Mouse (Mus musculus) midbrain, embryonic 14.5 days (tissue): ENCODE results near the gene Rnf217. TPM values are rescaled to one million over a fixed set of nuclear protein-coding genes. Genes with fewer than 3 reads are reported as not detected.

Experiments
- ATAC-seq: fragments of 200-750 bp; cut with Nextera tagmentation; 2 replicates; pipeline ENCODE4 v1.8.0; 2017; ENCODE audit warnings: moderate number of reproducible peaks, moderate library complexity; ENCODE audit not compliant: low FRiP score, low TSS enrichment
- DNase-seq: peaks from one replicate; pipeline ENCODE4 v3.0.0-alpha.2; 2015
- H3K27ac ChIP-seq: fragments of 300-500 bp; sonication (generic); replicated peaks from 2 replicates; pipeline ENCODE4 v1.5.1; 2014; ENCODE audit warnings: mild to moderate bottlenecking, low read depth, low read length, moderate library complexity
- H3K27me3 ChIP-seq: fragments of 300-500 bp; sonication (generic); 2 replicates; pipeline ENCODE4 v1.6.1; 2014; ENCODE audit warnings: low read length, control low read depth, mixed read lengths; ENCODE audit not compliant: control insufficient read depth, insufficient read depth
- H3K36me3 ChIP-seq: fragments of 300-500 bp; sonication (generic); 2 replicates; pipeline ENCODE4 v1.6.1; 2014; ENCODE audit warnings: low read length, control low read depth; ENCODE audit not compliant: control insufficient read depth, insufficient read depth
- H3K4me1 ChIP-seq: fragments of 300-500 bp; sonication (generic); 2 replicates; pipeline ENCODE4 v1.6.1; 2014; ENCODE audit warnings: mild to moderate bottlenecking, antibody characterized with exemption, low read length, control low read depth; ENCODE audit not compliant: control insufficient read depth, insufficient read depth
- H3K4me2 ChIP-seq: fragments of 300-500 bp; sonication (generic); 2 replicates; pipeline ENCODE4 v1.6.1; 2014; ENCODE audit warnings: mild to moderate bottlenecking, low read length, moderate library complexity
- H3K4me3 ChIP-seq: fragments of 300-500 bp; sonication (generic); replicated peaks from 2 replicates; pipeline ENCODE4 v1.5.1; 2014; ENCODE audit warnings: low read depth, low read length
- H3K9ac ChIP-seq: fragments of 300-500 bp; sonication (generic); replicated peaks from 2 replicates; pipeline ENCODE4 v1.6.1; 2014; ENCODE audit warnings: mild to moderate bottlenecking, low read length, moderate library complexity
- H3K9me3 ChIP-seq: fragments of 300-500 bp; sonication (generic); 2 replicates; pipeline ENCODE4 v1.6.1; 2016; ENCODE audit warnings: low read length, control low read depth, mixed read lengths; ENCODE audit not compliant: control insufficient read depth
- WGBS: fragments of 180-500 bp; shearing (Covaris S2); extraction: QIAGEN DNeasy Blood & Tissue Kit; methylation state at CpG from one replicate; pipeline ENCODE4 v1.1.7; 2014; 5-methylcytosine and 5-hydroxymethylcytosine counted together
- polyA plus RNA-seq: library from polyadenylated mRNA; unstranded; fragments of >200 nt; fragmentation: Nextera tagmentation; extraction: Ambion mirVana; gene quantifications from 2 replicates; pipeline ENCODE4 v1.2.1, GENCODE M21; 2014

Gene Rnf217
- polyA plus RNA-seq, 1 experiment from 2014 or later = 2.9 TPM

GRCm38 (mm10) chr10:31580722-31581121 is 28.3 kb downstream of the Rnf217 start:
- no peak for DNase-seq
- 96% methylated on average over 4 of the region's 4 CpGs for WGBS

GRCm38 (mm10) chr10:31580073-31580472 is 28.9 kb downstream of the Rnf217 start:
- H3K4me1 ChIP-seq = no peaks in the 10 kb centered on the region
- H3K9me3 ChIP-seq = no peaks in the 10 kb centered on the region
- H3K9ac ChIP-seq = no peak overlapping the region
- H3K4me3 ChIP-seq = no peak overlapping the region
- no peak for ATAC-seq
- no peaks in the 10 kb centered on the region for H3K27me3 ChIP-seq
- H3K36me3 ChIP-seq = no peaks in the 10 kb centered on the region
- no peak for DNase-seq
- H3K27ac ChIP-seq = no peak overlapping the region
- no peak overlapping the region for H3K4me2 ChIP-seq
- 97% methylated on average over 1 of the region's 1 CpGs for WGBS

More at GRCm38 (mm10) chr10:31580722-31581121, 28.3 kb downstream of the Rnf217 start:
- no peak overlapping the region for H3K9ac ChIP-seq
- H3K4me2 ChIP-seq = no peak overlapping the region
- ATAC-seq = no peak
- H3K4me3 ChIP-seq = no peak overlapping the region
- H3K27me3 ChIP-seq = no peaks in the 10 kb centered on the region
- H3K9me3 ChIP-seq = no peaks in the 10 kb centered on the region
- H3K36me3 ChIP-seq = no peaks in the 10 kb centered on the region
- H3K27ac ChIP-seq = no peak overlapping the region
- H3K4me1 ChIP-seq = no peaks in the 10 kb centered on the region

DNA sequence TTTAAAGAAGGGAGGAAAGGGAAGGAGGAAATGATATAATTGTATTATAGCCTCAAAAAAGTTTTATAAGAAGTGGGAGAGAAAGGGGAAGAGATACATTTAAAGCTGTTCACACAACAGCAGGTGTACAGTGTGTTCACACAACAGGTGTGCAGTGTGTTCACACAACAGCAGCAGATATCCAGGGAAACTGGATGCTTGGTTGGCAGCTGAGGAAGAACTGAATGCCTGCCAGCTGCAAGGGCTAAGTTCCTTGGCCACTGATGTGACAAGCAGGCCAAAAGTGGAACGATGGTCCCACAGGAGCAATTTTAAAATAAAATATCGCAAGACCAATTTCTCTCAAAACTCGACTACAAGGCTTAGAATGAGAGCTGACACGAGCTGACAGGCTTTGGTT is 35.7 kb downstream of the Rnf217 start:
- Histone ChIP-seq H3K4me2 (no peak overlapping the region), H3K4me3 (no peak overlapping the region)

DNA sequence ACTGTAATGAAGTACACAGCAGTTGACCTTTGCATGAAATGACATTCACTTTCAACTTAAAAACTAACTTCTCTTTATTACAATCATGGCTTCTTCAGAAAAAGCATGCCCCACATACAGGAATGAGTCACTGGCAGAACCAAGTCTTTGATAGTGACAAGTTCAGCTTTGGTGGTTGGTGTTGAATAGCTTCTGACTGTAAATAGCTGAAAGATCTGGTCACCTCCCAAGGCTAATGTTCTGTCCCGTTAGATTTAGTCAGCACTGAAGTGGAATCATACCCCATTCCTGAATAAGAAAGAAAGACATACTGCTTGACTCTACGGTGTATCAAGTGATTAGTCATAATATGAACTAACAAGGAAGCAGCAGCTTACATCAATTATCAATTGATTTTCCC is 51.7 kb downstream of the Rnf217 start:
- ATAC-seq (no peak), DNase-seq (no peak)
- Histone ChIP-seq H3K4me2 (no peak overlapping the region), H3K27me3 (no peaks in the 10 kb centered on the region), H3K27ac (no peak overlapping the region), H3K9ac (no peak overlapping the region), H3K9me3 (no peaks in the 10 kb centered on the region), H3K4me3 (no peak overlapping the region), H3K4me1 (no peaks in the 10 kb centered on the region), H3K36me3 (no peaks in the 10 kb centered on the region)
- 92% methylated on average over 2 of the region's 2 CpGs for WGBS

More for the DNA sequence above, 35.7 kb downstream of the Rnf217 start:
- DNase-seq (no peak), ATAC-seq (no peak)
- H3K9me3 ChIP-seq = no peaks in the 10 kb centered on the region
- no peaks in the 10 kb centered on the region for H3K27me3 ChIP-seq
- H3K4me1 ChIP-seq = no peaks in the 10 kb centered on the region
- H3K36me3 ChIP-seq = no peaks in the 10 kb centered on the region
- H3K27ac ChIP-seq = no peak overlapping the region
- WGBS = 91% methylated on average over 4 of the region's 4 CpGs
- H3K9ac ChIP-seq = no peak overlapping the region

- H3K4me2 ChIP-seq = no peak overlapping the region
- 91% methylated on average over 6 of the region's 6 CpGs for WGBS
- H3K9ac ChIP-seq = no peak overlapping the region
- DNase-seq (no peak), ATAC-seq (no peak)
- no peak overlapping the region for H3K4me3 ChIP-seq
- no peaks in the 10 kb centered on the region for H3K9me3 ChIP-seq
- H3K27me3 ChIP-seq = no peaks in the 10 kb centered on the region
- no peaks in the 10 kb centered on the region for H3K36me3 ChIP-seq
- no peaks in the 10 kb centered on the region for H3K4me1 ChIP-seq
- no peak overlapping the region for H3K27ac ChIP-seq
These were observed 53.5 kb downstream of the Rnf217 start for GRCm38 (mm10) chr10:31555433-31555960.

GRCm38 (mm10) chr10:31553302-31553701 is 55.7 kb downstream of the Rnf217 start:
- Histone ChIP-seq H3K4me2 (no peak overlapping the region), H3K27ac (no peak overlapping the region), H3K9ac (no peak overlapping the region), H3K4me1 (no peaks in the 10 kb centered on the region), H3K4me3 (no peak overlapping the region), H3K36me3 (no peaks in the 10 kb centered on the region), H3K9me3 (no peaks in the 10 kb centered on the region), H3K27me3 (no peaks in the 10 kb centered on the region)
- no peak for ATAC-seq
- no peak for DNase-seq
- 85% methylated on average over 4 of the region's 4 CpGs for WGBS

DNA sequence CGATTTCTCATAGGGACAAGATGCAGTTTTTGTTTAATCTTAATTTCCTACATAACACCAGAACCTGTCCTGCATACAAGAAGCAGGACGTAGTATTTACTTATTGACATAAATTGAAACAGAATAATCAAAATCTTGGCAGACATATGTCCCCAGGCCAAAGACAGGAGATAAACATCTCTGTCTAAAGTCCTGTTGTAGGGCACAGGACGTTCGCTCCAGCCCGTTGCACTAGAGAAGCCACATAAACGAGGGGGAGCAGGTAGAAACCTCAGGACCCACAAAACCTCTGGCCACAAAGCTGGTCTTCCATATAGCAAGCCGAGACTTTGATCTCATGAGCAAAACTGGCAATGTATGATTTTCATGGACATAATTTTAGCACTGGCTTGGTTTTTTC is 57.1 kb downstream of the Rnf217 start:
- Histone ChIP-seq H3K9me3 (no peaks in the 10 kb centered on the region), H3K4me3 (no peak overlapping the region), H3K4me2 (no peak overlapping the region), H3K9ac (no peak overlapping the region), H3K36me3 (no peaks in the 10 kb centered on the region), H3K4me1 (no peaks in the 10 kb centered on the region), H3K27ac (no peak overlapping the region), H3K27me3 (no peaks in the 10 kb centered on the region)
- 84% methylated on average over 7 of the region's 7 CpGs for whole genome bisulfite sequencing
- DNase-seq (no peak), ATAC-seq (no peak)

GRCm38 (mm10) chr10:31551362-31551761 is 57.6 kb downstream of the Rnf217 start:
- WGBS = 78% methylated on average over 1 of the region's 1 CpGs
- ATAC-seq = peak; percentile 31; the same call in 1 of the 2 replicates
- no peaks in the 10 kb centered on the region for H3K36me3 ChIP-seq
- H3K4me2 ChIP-seq = no peak overlapping the region
- H3K4me3 ChIP-seq = no peak overlapping the region
- no peaks in the 10 kb centered on the region for H3K27me3 ChIP-seq
- H3K27ac ChIP-seq = no peak overlapping the region
- H3K4me1 ChIP-seq = no peaks in the 10 kb centered on the region
- no peaks in the 10 kb centered on the region for H3K9me3 ChIP-seq
- no peak overlapping the region for H3K9ac ChIP-seq
- peak; percentile 18 for DNase-seq

GRCm38 (mm10) chr10:31547156-31547555 is 61.8 kb downstream of the Rnf217 start:
- ATAC-seq = no peak
- no peaks in the 10 kb centered on the region for H3K9me3 ChIP-seq
- no peak for DNase-seq
- no peaks in the 10 kb centered on the region for H3K27me3 ChIP-seq
- no peak overlapping the region for H3K4me2 ChIP-seq
- no peak overlapping the region for H3K27ac ChIP-seq
- H3K4me1 ChIP-seq = no peaks in the 10 kb centered on the region
- H3K36me3 ChIP-seq = no peaks in the 10 kb centered on the region
- H3K9ac ChIP-seq = no peak overlapping the region
- no peak overlapping the region for H3K4me3 ChIP-seq
- 82% methylated on average over 2 of the region's 2 CpGs for WGBS
